Mouse (Mus musculus) C2C12 (cell line): Measurements from ENCODE around the gene Arfrp1.

Experiments used
- CTCF ChIP-seq: IDR thresholded peaks from one replicate; pipeline ENCODE4 v1.5.1; 2011; ENCODE audit not compliant: control insufficient read depth, insufficient read depth, insufficient read length
- FOSL1 ChIP-seq: IDR thresholded peaks from one replicate; pipeline ENCODE4 v1.8.0; 2011; ENCODE audit warnings: mild to moderate bottlenecking, low read length; ENCODE audit not compliant: poor library complexity, insufficient read depth, severe bottlenecking
- MAX ChIP-seq: IDR thresholded peaks from one replicate; pipeline ENCODE4 v1.6.1; 2011; ENCODE audit warnings: mild to moderate bottlenecking, control low read depth
- MYOD1 ChIP-seq: IDR thresholded peaks from one replicate; pipeline ENCODE4 v1.6.1; 2011; ENCODE audit warnings: low read depth; ENCODE audit not compliant: control insufficient read depth, insufficient read length
- USF1 ChIP-seq: IDR thresholded peaks from one replicate; pipeline ENCODE4 v1.6.1; 2011; ENCODE audit warnings: low read depth, mild to moderate bottlenecking, control low read depth, moderate library complexity

DNA sequence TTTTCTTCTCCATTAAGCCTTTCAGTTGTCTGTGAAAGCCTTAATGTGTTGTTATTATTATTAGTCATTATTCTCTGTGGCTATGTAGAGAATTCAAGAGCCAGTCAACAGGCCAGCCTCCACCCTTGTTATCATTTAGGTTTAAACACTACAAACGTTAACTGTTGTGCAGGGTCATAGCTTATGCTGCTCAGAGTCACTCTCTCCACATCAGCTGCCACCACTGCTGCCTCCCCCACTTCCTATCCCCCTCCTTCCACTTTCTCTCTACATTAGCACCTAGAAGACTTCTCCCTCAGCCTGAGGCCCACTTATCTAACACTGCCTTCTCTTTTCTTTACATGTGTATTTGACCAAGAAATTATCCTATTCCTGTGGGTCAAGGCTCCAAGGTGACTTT, 36.3 kb upstream of the Arfrp1 start:
- TF ChIP-seq CTCF = no peak
- TF ChIP-seq USF1 = no peak
- no peak for TF ChIP-seq MYOD1
- no peak for TF ChIP-seq MAX
- no peak for TF ChIP-seq FOSL1
